In genomic region chr13:24401821-24402220, GRCm38 (mm10) we compare ENCODE assay signal across 8 mouse cellular contexts.
DNase-seq lines count a peak whose midpoint lies in the region; ATAC-seq and TF ChIP-seq lines count a peak whose summit lies in the region.
"Not testable (repeated sequence)": the region's sequence is repeated elsewhere in the genome, so short reads cannot be mapped to it uniquely, and the experiment has no call there.

No protein-coding gene starts in this region.

- H3K27ac ChIP-seq in bone marrow, adult 2 months (ENCODE audit: control insufficient read depth, insufficient read depth, low read depth, low read length, poor library complexity): peak overlapping the region; percentile 43
- H3K27ac ChIP-seq in forebrain, embryonic 13.5 days; heart, postnatal 0 days (ENCODE audit: low read depth); kidney, embryonic 16.5 days (ENCODE audit: low read length); liver, embryonic 14.5 days; midbrain, embryonic 11.5 days (ENCODE audit: low read depth, low read length): not testable (repeated sequence)
- peak overlapping the region; percentile 58 for H3K27ac ChIP-seq in small intestine, adult 2 months (ENCODE audit: insufficient read depth, low read depth, low read length)

- not testable (repeated sequence) for H3K27me3 ChIP-seq in forebrain, embryonic 13.5 days; heart, postnatal 0 days (ENCODE audit: control insufficient read depth, insufficient read depth, low read length); kidney, embryonic 16.5 days (ENCODE audit: insufficient read depth, low read length); liver, embryonic 14.5 days (ENCODE audit: control insufficient read depth, insufficient read depth, low read length); midbrain, embryonic 11.5 days (ENCODE audit: control insufficient read depth, insufficient read depth, low read length); small intestine, adult 2 months (ENCODE audit: control insufficient read depth, insufficient read depth, low read length)

- not testable (repeated sequence) for H3K9ac ChIP-seq in forebrain, embryonic 13.5 days; heart, postnatal 0 days (replicated peaks; ENCODE audit: low read depth, low read length); kidney, embryonic 16.5 days (replicated peaks; ENCODE audit: low read length); midbrain, embryonic 11.5 days (ENCODE audit: low read length)
- H3K9ac ChIP-seq in liver, embryonic 14.5 days (replicated peaks): peak overlapping the region; percentile 13; the same call in 1 of the 2 replicates

- not testable (repeated sequence) for TF ChIP-seq CTCF in bone marrow, adult 2 months (IDR thresholded peaks at IDR 0.05; ENCODE audit: control insufficient read depth, insufficient read depth, low read length); heart, postnatal 0 days (IDR thresholded peaks at IDR 0.05; ENCODE audit: low read depth); liver, embryonic 14.5 days (IDR thresholded peaks at IDR 0.05; ENCODE audit: low read depth); small intestine, adult 2 months (IDR thresholded peaks at IDR 0.05; ENCODE audit: extremely low read depth, insufficient read length, insufficient replicate concordance, low read depth, low read length)

- TF ChIP-seq EP300 in heart, postnatal 0 days (IDR thresholded peaks at IDR 0.05; ENCODE audit: low read depth); liver, embryonic 14.5 days (IDR thresholded peaks at IDR 0.05; ENCODE audit: low read depth): not testable (repeated sequence)

- H3K4me1 ChIP-seq in bone marrow, adult 2 months (ENCODE audit: control insufficient read depth, insufficient read depth, low read length); forebrain, embryonic 13.5 days; heart, postnatal 0 days (ENCODE audit: control insufficient read depth, insufficient read depth); kidney, embryonic 16.5 days (ENCODE audit: insufficient read depth, low read length); liver, embryonic 14.5 days (replicated peaks; ENCODE audit: control insufficient read depth in 2 of 2, insufficient read depth in 2 of 2, low read length in 1 of 2); midbrain, embryonic 11.5 days (ENCODE audit: control insufficient read depth, insufficient read depth, low read length); small intestine, adult 2 months (ENCODE audit: control insufficient read depth, insufficient read depth, insufficient read length, low read length): not testable (repeated sequence)

- H3K4me2 ChIP-seq in forebrain, embryonic 13.5 days: peak overlapping the region; percentile 42
- peak overlapping the region; percentile 39 for H3K4me2 ChIP-seq in heart, postnatal 0 days (ENCODE audit: low read depth, low read length)
- peak overlapping the region; percentile 46 for H3K4me2 ChIP-seq in kidney, embryonic 16.5 days (replicated peaks; ENCODE audit: low read depth, low read length)
- peak overlapping the region; percentile 47 for H3K4me2 ChIP-seq in liver, embryonic 14.5 days (ENCODE audit: low read depth)
- peak overlapping the region; percentile 4; the same call in 1 of the 2 replicates for H3K4me2 ChIP-seq in midbrain, embryonic 11.5 days

- not testable (repeated sequence) for H3K4me3 ChIP-seq in bone marrow, adult 2 months (replicated peaks; ENCODE audit: control insufficient read depth, low read depth, low read length); forebrain, embryonic 13.5 days; heart, postnatal 0 days (ENCODE audit: low read depth, low read length); kidney, embryonic 16.5 days (ENCODE audit: low read length); midbrain, embryonic 11.5 days (ENCODE audit: low read depth, low read length)
- H3K4me3 ChIP-seq in liver, embryonic 14.5 days (ENCODE audit: insufficient read depth in 1 of 2, low read depth in 2 of 2, low read length in 2 of 2): peak overlapping the region in 1 of 2 experiments; percentile 24; a peak in 2 of 4 replicates
- H3K4me3 ChIP-seq in small intestine, adult 2 months (ENCODE audit: low read depth, low read length): peak overlapping the region; percentile 5; the same call in 1 of the 2 replicates

- not testable (repeated sequence) for ATAC-seq in forebrain, embryonic 13.5 days; heart, postnatal 0 days (ENCODE audit: insufficient read depth, low read depth); kidney, embryonic 16.5 days (ENCODE audit: low FRiP score, low TSS enrichment); liver, embryonic 14.5 days (ENCODE audit: insufficient read depth); midbrain, embryonic 11.5 days (ENCODE audit: low FRiP score)

- H3K9me3 ChIP-seq in forebrain, embryonic 13.5 days (replicated peaks); heart, postnatal 0 days (replicated peaks; ENCODE audit: control insufficient read depth, low read length); kidney, embryonic 16.5 days (ENCODE audit: low read length); liver, embryonic 14.5 days (ENCODE audit: control insufficient read depth, low read length); midbrain, embryonic 11.5 days (ENCODE audit: control insufficient read depth, low read length): not testable (repeated sequence)

- not testable (repeated sequence) for DNase-seq in heart, postnatal 0 days (ENCODE audit: low spot score); liver, embryonic 14.5 days (ENCODE audit: low read depth in 3 of 3, low spot score in 3 of 3); midbrain, embryonic 11.5 days (ENCODE audit: low spot score, missing footprints)
- peak; percentile 62 for DNase-seq in thymus, postnatal 4 days

- not testable (repeated sequence) for TF ChIP-seq POLR2A in bone marrow, adult 2 months (IDR thresholded peaks at IDR 0.05; ENCODE audit: borderline replicate concordance, control insufficient read depth, low read depth, low read length); small intestine, adult 2 months (IDR thresholded peaks at IDR 0.05; ENCODE audit: low read depth, low read length)

- 17% methylated on average over 11 of the region's 11 CpGs for WGBS in bone marrow, adult 2 months
- WGBS in forebrain, embryonic 13.5 days: 22% methylated on average over 11 of the region's 11 CpGs
- WGBS in heart, postnatal 0 days: 24% methylated on average over 11 of the region's 11 CpGs
- 16% methylated on average over 11 of the region's 11 CpGs for WGBS in kidney, embryonic 16.5 days
- WGBS in liver, embryonic 14.5 days (ENCODE audit: insufficient replicate concordance): 12% methylated on average over 11 of the region's 11 CpGs
- 20% methylated on average over 11 of the region's 11 CpGs for WGBS in midbrain, embryonic 11.5 days
- WGBS in small intestine, adult 2 months: 9% methylated on average over 11 of the region's 11 CpGs

- not testable (repeated sequence) for H3K36me3 ChIP-seq in forebrain, embryonic 13.5 days (ENCODE audit: poor library complexity, severe bottlenecking); heart, postnatal 0 days (replicated peaks; ENCODE audit: control insufficient read depth, insufficient read depth, low read length); kidney, embryonic 16.5 days (ENCODE audit: insufficient read depth, low read length); liver, embryonic 14.5 days (replicated peaks; ENCODE audit: control insufficient read depth, insufficient read depth, low read depth); midbrain, embryonic 11.5 days (ENCODE audit: control insufficient read depth, insufficient read depth, low read length); small intestine, adult 2 months (ENCODE audit: control insufficient read depth, insufficient read depth, low read length)
